ENCODE assay signal across 24 mouse cellular contexts in the genomic region with DNA sequence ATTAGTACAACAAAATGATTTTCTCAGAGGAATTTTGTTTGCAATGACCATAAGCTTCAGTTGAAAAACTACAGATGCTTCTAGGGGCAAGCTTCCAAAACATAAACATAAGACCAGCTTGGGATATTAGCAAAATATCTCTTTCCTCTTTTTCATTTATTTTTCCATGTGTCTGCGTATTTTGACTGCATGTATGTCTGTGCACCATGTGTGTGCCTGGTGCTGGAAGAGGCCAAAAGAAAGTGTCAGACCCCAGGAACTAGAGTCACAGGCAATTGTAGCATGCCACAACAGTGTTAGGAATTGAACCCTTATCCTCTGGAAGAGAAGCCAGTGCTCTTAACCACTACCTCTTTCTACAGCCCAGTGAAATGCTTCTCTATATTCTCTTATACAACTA.
"Had no signal": no experiment of that assay in that cellular context is flagged by ENCODE, and none has a peak within 500 bp of the region (broad histone marks: within the 10 kb centered on the region; RNA-seq: fewer than 3 reads in every experiment).

No protein-coding gene starts in this region.

- H3K4me2 ChIP-seq: heart, embryonic 11.5 days; heart, embryonic 13.5 days; heart, embryonic 15.5 days; hindbrain, embryonic 12.5 days; hindbrain, embryonic 14.5 days; intestine, embryonic 15.5 days; limb, embryonic 13.5 days; limb, embryonic 15.5 days had no signal

- H3K27ac ChIP-seq: heart, adult 2 months; heart, embryonic 13.5 days; heart, embryonic 15.5 days; hindbrain, embryonic 10.5 days; hindbrain, embryonic 12.5 days; hindbrain, embryonic 14.5 days; intestine, embryonic 15.5 days; layer of hippocampus, adult 2 months; limb, embryonic 13.5 days; limb, embryonic 15.5 days had no signal

- H3K4me1 ChIP-seq: hindbrain, embryonic 10.5 days; hindbrain, embryonic 12.5 days; intestine, embryonic 15.5 days; limb, embryonic 13.5 days; limb, embryonic 15.5 days had no signal

- ATAC-seq: forebrain, postnatal 0 days; hindbrain, embryonic 16.5 days; inflammation-experienced regulatory T-cells, adult 6 months; intestine, embryonic 15.5 days; intestine, postnatal 0 days had no signal

- H3K9me3 ChIP-seq: heart, embryonic 13.5 days; heart, embryonic 15.5 days; hindbrain, embryonic 10.5 days; hindbrain, embryonic 12.5 days; intestine, embryonic 15.5 days; limb, embryonic 13.5 days; limb, embryonic 15.5 days had no signal

- H3K36me3 ChIP-seq: heart, embryonic 13.5 days; heart, embryonic 15.5 days; hindbrain, embryonic 10.5 days; hindbrain, embryonic 12.5 days; intestine, embryonic 15.5 days; limb, embryonic 13.5 days; limb, embryonic 15.5 days had no signal

- H3K27me3 ChIP-seq: heart, embryonic 13.5 days; heart, embryonic 15.5 days; hindbrain, embryonic 12.5 days; intestine, embryonic 15.5 days; limb, embryonic 13.5 days; limb, embryonic 15.5 days had no signal

- H3K4me3 ChIP-seq: heart, adult 2 months; heart, embryonic 13.5 days; heart, embryonic 15.5 days; hindbrain, embryonic 10.5 days; hindbrain, embryonic 12.5 days; intestine, embryonic 15.5 days; layer of hippocampus, adult 2 months; limb, embryonic 13.5 days; limb, embryonic 15.5 days had no signal

- DNase-seq: forebrain, postnatal 0 days; gastrocnemius, postnatal 14 days; gastrocnemius, postnatal 36 days; heart, adult 2 months; heart, postnatal 4 days; kidney, adult 18-20 months; kidney, adult 8-10 months; kidney, postnatal 10 days; kidney, postnatal 25 days; kidney, postnatal 4 days; left cerebral cortex, postnatal 4 days had no signal

- H3K9ac ChIP-seq: forebrain, postnatal 0 days; heart, embryonic 13.5 days; heart, embryonic 15.5 days; hindbrain, embryonic 12.5 days; hindbrain, embryonic 14.5 days; intestine, embryonic 15.5 days; limb, embryonic 13.5 days; limb, embryonic 15.5 days had no signal
